Mouse (Mus musculus) myocyte (in vitro differentiated cells): Measurements from ENCODE around the gene Anks1b. TPM values are rescaled to one million over a fixed set of nuclear protein-coding genes. Genes with fewer than 3 reads are reported as not detected.

Source experiments
- H3K27me3 ChIP-seq: one replicate; pipeline ENCODE4 v1.6.1; 2011; ENCODE audit not compliant: control insufficient read depth, insufficient read depth, insufficient read length
- H3K36me3 ChIP-seq: one replicate; pipeline ENCODE4 v1.6.1; 2011; ENCODE audit not compliant: control insufficient read depth, insufficient read depth
- H3K4me2 ChIP-seq: one replicate; pipeline ENCODE4 v1.6.1; 2011; ENCODE audit warnings: low read depth, control low read depth
- H3K4me3 ChIP-seq: one replicate; pipeline ENCODE4 v1.5.1; 2011; ENCODE audit warnings: mild to moderate bottlenecking, control low read depth, moderate library complexity
- H3K79me2 ChIP-seq: one replicate; pipeline ENCODE4 v1.6.1; 2011; ENCODE audit not compliant: control insufficient read depth, insufficient read depth
- H3ac ChIP-seq: one replicate; pipeline ENCODE4 v1.6.1; 2011; ENCODE audit not compliant: control insufficient read depth, insufficient read length
- CEBPB ChIP-seq: IDR thresholded peaks from 2 replicates; pipeline ENCODE4 v1.6.1; 2011; ENCODE audit warnings: mild to moderate bottlenecking, moderate library complexity; ENCODE audit not compliant: poor library complexity, insufficient read depth, severe bottlenecking
- E2F4 ChIP-seq: IDR thresholded peaks from one replicate; pipeline ENCODE4 v1.6.1; 2011; ENCODE audit warnings: mild to moderate bottlenecking, control low read depth, moderate library complexity; ENCODE audit not compliant: insufficient read depth
- MAX ChIP-seq: IDR thresholded peaks from one replicate; pipeline ENCODE4 v1.6.1; 2011; ENCODE audit warnings: low read depth, mild to moderate bottlenecking, control low read depth
- MYOD1 ChIP-seq, 3 experiments: IDR thresholded peaks; one replicate each; pipeline ENCODE4 v1.6.1; 2011; ENCODE audit warnings: control low read depth in 2 of 3, low read depth in 2 of 3, mild to moderate bottlenecking in 2 of 3, moderate library complexity in 1 of 3; ENCODE audit not compliant: insufficient read length in 2 of 3, control insufficient read depth in 1 of 3
- MYOG ChIP-seq, 3 experiments: IDR thresholded peaks; one replicate each; pipeline ENCODE4 v1.6.1; 2011; ENCODE audit warnings: control low read depth in 2 of 3, low read depth in 2 of 3, mild to moderate bottlenecking in 2 of 3; ENCODE audit not compliant: insufficient read length in 2 of 3, control insufficient read depth in 1 of 3, insufficient read depth in 1 of 3
- POLR2A ChIP-seq: IDR thresholded peaks from one replicate; pipeline ENCODE4 v1.6.1; 2011; ENCODE audit warnings: low read depth, mild to moderate bottlenecking, control low read depth, moderate library complexity; ENCODE audit not compliant: insufficient read length
- POLR2AphosphoS2 ChIP-seq: IDR thresholded peaks from one replicate; pipeline ENCODE4 v1.6.1; 2011; ENCODE audit warnings: low read depth, control low read depth; ENCODE audit not compliant: insufficient read length
- REST ChIP-seq: IDR thresholded peaks from one replicate; pipeline ENCODE4 v1.6.1; 2011; ENCODE audit warnings: mild to moderate bottlenecking, control low read depth, moderate library complexity; ENCODE audit not compliant: insufficient read depth, insufficient read length
- SRF ChIP-seq: IDR thresholded peaks from one replicate; pipeline ENCODE4 v1.6.1; 2011; ENCODE audit warnings: low read depth; ENCODE audit not compliant: control insufficient read depth, insufficient read length
- TCF12 ChIP-seq: IDR thresholded peaks from one replicate; pipeline ENCODE4 v1.6.1; 2011; ENCODE audit warnings: mild to moderate bottlenecking, control low read depth; ENCODE audit not compliant: poor library complexity, insufficient read depth, severe bottlenecking
- TCF3 ChIP-seq: IDR thresholded peaks from one replicate; pipeline ENCODE4 v1.6.1; 2011; ENCODE audit warnings: low read depth, control low read depth; ENCODE audit not compliant: insufficient read length
- USF1 ChIP-seq: IDR thresholded peaks from one replicate; pipeline ENCODE4 v1.6.1; 2011; ENCODE audit warnings: low read depth, mild to moderate bottlenecking, control low read depth, moderate library complexity
- polyA plus RNA-seq: library from polyadenylated mRNA; unstranded; fragments of >200 nt; fragmentation: generic; extraction: Trizol; gene quantifications from one replicate; pipeline ENCODE4 v1.2.1, GENCODE M21; 2012; ENCODE audit warnings: missing spikeins

Gene Anks1b
- polyA plus RNA-seq, 1 experiment = 0.13 TPM

DNA sequence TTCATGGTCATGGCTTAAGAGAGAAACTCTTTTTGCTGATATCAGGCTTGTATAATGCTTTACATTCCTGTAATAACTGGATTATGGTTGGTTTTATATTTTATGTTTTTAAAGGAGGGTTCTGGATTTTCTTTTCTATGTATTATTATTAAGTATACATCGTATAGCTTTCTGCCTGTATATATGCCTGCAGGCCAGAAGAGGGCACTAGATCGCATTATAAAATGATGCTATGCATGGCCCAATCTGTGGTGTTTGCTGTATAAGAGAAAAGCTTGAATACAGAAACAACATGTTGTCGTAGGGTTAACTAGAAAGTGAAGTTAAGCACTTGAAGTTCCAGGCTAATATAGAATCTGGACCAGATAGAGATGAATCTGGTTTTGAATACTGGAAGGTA lies 362.0 kb downstream of the Anks1b start:
- TF ChIP-seq SRF = no peak
- no peak for TF ChIP-seq E2F4
- TF ChIP-seq MYOD1 (IDR thresholded peaks at IDR 0.05; ENCODE audit: control insufficient read depth in 1 of 3, insufficient read length in 2 of 3, low read depth in 2 of 3) = no peak
- TF ChIP-seq TCF3 = no peak
- TF ChIP-seq TCF12 = no peak
- TF ChIP-seq MAX = no peak
- TF ChIP-seq USF1 = no peak
- no peak for TF ChIP-seq REST
- TF ChIP-seq CEBPB = no peak
- TF ChIP-seq MYOG (IDR thresholded peaks at IDR 0.05; ENCODE audit: control insufficient read depth in 1 of 3, insufficient read depth in 1 of 3, insufficient read length in 2 of 3, low read depth in 2 of 3) = no peak
- TF ChIP-seq POLR2A = no peak
- TF ChIP-seq POLR2AphosphoS2 = no peak
- Histone ChIP-seq H3K4me2 (no peak overlapping the region), H3K79me2 (no peaks in the 10 kb centered on the region), H3K27me3 (no peaks in the 10 kb centered on the region), H3K36me3 (no peaks in the 10 kb centered on the region), H3K4me3 (no peak overlapping the region), H3ac (no peak overlapping the region)

DNA sequence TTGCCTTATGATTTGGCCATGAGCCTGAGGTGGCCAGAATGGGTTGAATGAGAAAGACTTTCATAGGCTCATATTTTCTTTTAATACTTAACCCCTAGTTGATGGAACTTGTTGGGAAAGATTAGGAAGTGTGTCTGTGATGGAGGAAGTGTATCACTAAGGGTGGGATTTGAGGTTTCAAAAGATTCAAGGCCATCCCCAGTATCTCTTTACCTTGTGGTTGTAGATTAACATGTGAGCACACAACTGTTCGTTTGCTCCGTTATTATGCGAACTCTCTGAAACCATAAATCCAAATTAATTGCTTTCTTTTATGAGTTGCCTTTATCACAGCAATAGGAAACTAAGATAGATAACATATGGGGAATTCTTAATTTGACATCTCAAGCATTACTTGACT lies 364.0 kb downstream of the Anks1b start:
- H3K27me3 ChIP-seq = no peaks in the 10 kb centered on the region
- H3K4me2 ChIP-seq = no peak overlapping the region
- no peaks in the 10 kb centered on the region for H3K36me3 ChIP-seq
- no peak overlapping the region for H3ac ChIP-seq
- no peak overlapping the region for H3K4me3 ChIP-seq
- TF ChIP-seq MYOD1 (IDR thresholded peaks at IDR 0.05; ENCODE audit: control insufficient read depth in 1 of 3, insufficient read length in 2 of 3, low read depth in 2 of 3) = no peak
- no peak for TF ChIP-seq SRF
- no peak for TF ChIP-seq CEBPB
- TF ChIP-seq MYOG (IDR thresholded peaks at IDR 0.05; ENCODE audit: control insufficient read depth in 1 of 3, insufficient read depth in 1 of 3, insufficient read length in 2 of 3, low read depth in 2 of 3) = no peak
- no peak for TF ChIP-seq POLR2AphosphoS2
- TF ChIP-seq POLR2A = no peak
- TF ChIP-seq REST = no peak
- TF ChIP-seq USF1 = no peak
- no peak for TF ChIP-seq E2F4
- TF ChIP-seq MAX = no peak
- TF ChIP-seq TCF3 = no peak
- TF ChIP-seq TCF12 = no peak
- no peaks in the 10 kb centered on the region for H3K79me2 ChIP-seq

DNA sequence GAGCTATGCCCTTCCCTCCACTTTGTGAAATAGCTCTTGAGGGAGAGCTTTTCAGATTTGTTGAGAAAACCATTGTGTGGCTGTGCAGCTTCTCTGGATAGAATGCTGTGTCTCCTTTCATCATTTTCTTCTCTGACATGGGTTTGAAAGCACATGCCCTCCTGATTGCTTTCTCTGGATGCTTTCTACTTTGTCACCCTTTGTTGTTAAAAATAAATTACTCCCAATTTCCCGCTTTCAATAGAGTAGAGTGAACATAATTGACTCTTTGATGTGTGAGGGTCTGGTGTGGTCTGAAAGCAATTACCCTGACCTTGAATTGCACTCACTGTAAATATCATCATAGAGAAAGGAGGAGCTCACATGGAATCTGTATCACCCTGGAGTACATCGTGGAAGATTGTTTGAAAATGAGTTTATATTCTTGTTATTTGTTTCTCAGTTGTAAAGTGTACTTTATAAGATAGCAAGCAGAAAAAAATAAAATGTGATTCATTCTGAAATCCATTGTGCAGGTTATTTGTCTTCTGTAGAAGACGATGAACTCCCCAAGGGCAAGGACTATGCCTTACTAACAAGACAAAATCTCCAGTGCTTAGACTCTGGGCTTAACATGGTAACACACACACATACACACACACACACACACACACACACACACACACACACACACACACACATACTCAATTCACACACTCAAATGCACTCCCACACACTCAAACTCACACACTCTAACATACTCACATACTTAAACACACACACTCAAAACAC lies 385.8 kb downstream of the Anks1b start:
- H3K4me3 ChIP-seq = no peak overlapping the region
- no peak overlapping the region for H3K4me2 ChIP-seq
- TF ChIP-seq TCF3 (no peak), MYOG (IDR thresholded peaks at IDR 0.05; ENCODE audit: control insufficient read depth in 1 of 3, insufficient read depth in 1 of 3, insufficient read length in 2 of 3, low read depth in 2 of 3) (no peak), TCF12 (no peak), POLR2A (no peak), MAX (no peak), CEBPB (no peak), USF1 (no peak), SRF (no peak), REST (no peak), E2F4 (no peak), POLR2AphosphoS2 (no peak), MYOD1 (IDR thresholded peaks at IDR 0.05; ENCODE audit: control insufficient read depth in 1 of 3, insufficient read length in 2 of 3, low read depth in 2 of 3) (no peak)
- no peaks in the 10 kb centered on the region for H3K27me3 ChIP-seq
- no peak overlapping the region for H3ac ChIP-seq
- H3K36me3 ChIP-seq = no peaks in the 10 kb centered on the region
- H3K79me2 ChIP-seq = no peaks in the 10 kb centered on the region

DNA sequence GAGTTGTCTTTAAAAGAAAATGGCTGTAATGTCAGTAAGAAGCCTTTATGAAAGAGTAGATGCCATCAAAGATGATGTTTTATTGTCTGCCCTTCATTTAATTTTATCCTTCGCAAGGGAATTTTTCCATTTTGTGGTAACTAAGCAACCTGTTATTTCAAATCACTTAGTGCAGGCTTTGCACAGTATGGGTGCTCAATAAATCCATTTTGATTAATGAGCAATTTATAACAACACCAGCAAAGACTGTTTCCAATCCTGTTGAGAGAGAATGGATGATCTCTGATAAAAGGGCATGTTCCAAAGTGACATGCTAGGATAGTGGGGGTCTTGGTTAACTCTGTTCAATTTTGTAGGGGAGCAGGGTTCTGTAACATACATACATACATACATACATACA lies 398.0 kb downstream of the Anks1b start:
- Histone ChIP-seq H3K79me2 (no peaks in the 10 kb centered on the region), H3ac (no peak overlapping the region), H3K4me3 (no peak overlapping the region), H3K27me3 (no peaks in the 10 kb centered on the region), H3K4me2 (no peak overlapping the region), H3K36me3 (no peaks in the 10 kb centered on the region)
- TF ChIP-seq POLR2AphosphoS2 (no peak), REST (no peak), TCF12 (no peak), MYOD1 (IDR thresholded peaks at IDR 0.05; ENCODE audit: control insufficient read depth in 1 of 3, insufficient read length in 2 of 3, low read depth in 2 of 3) (no peak), TCF3 (no peak)
